Mouse (Mus musculus): ENCODE results near the gene Tmem127. TPM values are rescaled to one million over a fixed set of nuclear protein-coding genes. Genes with fewer than 3 reads are reported as not detected.
"Not testable (repeated sequence)": the region's sequence is repeated elsewhere in the genome, so short reads cannot be mapped to it uniquely, and the experiment has no call there.

Gene Tmem127
- polyA plus RNA-seq, 1 experiment from 2014 or later = 26.8 TPM

- Histone ChIP-seq H3K4me3 (peak overlapping the region; percentile 94), H3K9me3 (no peaks in the 10 kb centered on the region), H3K9ac (peak overlapping the region; percentile 90), H3K27ac (peak overlapping the region; percentile 92), H3K4me1 (peaks cover 10% of the 10 kb centered on the region), H3K27me3 (no peaks in the 10 kb centered on the region), H3K36me3 (peaks cover 6% of the 10 kb centered on the region), H3K4me2 (peak overlapping the region; percentile 69)
- peak; percentile 92 for ATAC-seq (ENCODE audit: insufficient number of reproducible peaks, insufficient read depth, low FRiP score, low TSS enrichment, low read depth)
- WGBS = under 1% methylated on average over 60 of the region's 75 CpGs
Measured at GRCm38 (mm10) chr2:127270300-127271041, 22.8 kb downstream of the Tmem127 start.

GRCm38 (mm10) chr2:127271042-127271515 is 23.4 kb downstream of the Tmem127 start:
- H3K36me3 ChIP-seq = peaks cover 6% of the 10 kb centered on the region
- H3K4me3 ChIP-seq = peak overlapping the region; percentile 94
- peak overlapping the region; percentile 69 for H3K4me2 ChIP-seq
- H3K9me3 ChIP-seq = no peaks in the 10 kb centered on the region
- 11% methylated on average over 8 of the region's 8 CpGs for WGBS
- peaks cover 10% of the 10 kb centered on the region for H3K4me1 ChIP-seq
- H3K27ac ChIP-seq = peak overlapping the region; percentile 92; the same call in 1 of the 2 replicates
- peak overlapping the region; percentile 90 for H3K9ac ChIP-seq
- no peak for ATAC-seq (ENCODE audit: insufficient number of reproducible peaks, insufficient read depth, low FRiP score, low TSS enrichment, low read depth)
- H3K27me3 ChIP-seq = no peaks in the 10 kb centered on the region

- not testable (repeated sequence) for H3K27ac ChIP-seq; H3K4me3 ChIP-seq; H3K4me2 ChIP-seq; ATAC-seq (ENCODE audit: insufficient number of reproducible peaks, insufficient read depth, low FRiP score, low TSS enrichment, low read depth); H3K9me3 ChIP-seq; H3K27me3 ChIP-seq; H3K36me3 ChIP-seq; H3K9ac ChIP-seq
- 95% methylated on average over 4 of the region's 4 CpGs for WGBS
- H3K4me1 ChIP-seq = peaks cover 10% of the 10 kb centered on the region
Measured at GRCm38 (mm10) chr2:127272049-127272448, 24.3 kb downstream of the Tmem127 start.

- Histone ChIP-seq H3K9me3 (no peaks in the 10 kb centered on the region), H3K4me3 (no peak overlapping the region), H3K9ac (no peak overlapping the region), H3K4me2 (no peak overlapping the region), H3K27me3 (no peaks in the 10 kb centered on the region), H3K36me3 (peaks cover 6% of the 10 kb centered on the region), H3K4me1 (peaks cover 10% of the 10 kb centered on the region), H3K27ac (no peak overlapping the region)
- 98% methylated on average over 3 of the region's 3 CpGs for WGBS
- ATAC-seq (ENCODE audit: insufficient number of reproducible peaks, insufficient read depth, low FRiP score, low TSS enrichment, low read depth) = no peak
Measured at GRCm38 (mm10) chr2:127272806-127273205, 25.1 kb downstream of the Tmem127 start.

- Histone ChIP-seq H3K27me3 (no peaks in the 10 kb centered on the region), H3K36me3 (peaks cover 6% of the 10 kb centered on the region), H3K27ac (no peak overlapping the region), H3K9me3 (no peaks in the 10 kb centered on the region), H3K4me1 (peaks cover 10% of the 10 kb centered on the region), H3K4me3 (no peak overlapping the region), H3K4me2 (no peak overlapping the region), H3K9ac (no peak overlapping the region)
- ATAC-seq (ENCODE audit: insufficient number of reproducible peaks, insufficient read depth, low FRiP score, low TSS enrichment, low read depth) = no peak
- WGBS = 88% methylated on average over 2 of the region's 2 CpGs
Measured at GRCm38 (mm10) chr2:127274590-127274989, 26.9 kb downstream of the Tmem127 start.

- peaks cover 6% of the 10 kb centered on the region for H3K36me3 ChIP-seq
- H3K4me3 ChIP-seq = no peak overlapping the region
- H3K4me1 ChIP-seq = peaks cover 10% of the 10 kb centered on the region
- 81% methylated on average over 5 of the region's 5 CpGs for WGBS
- no peak overlapping the region for H3K27ac ChIP-seq
- no peak overlapping the region for H3K9ac ChIP-seq
- H3K9me3 ChIP-seq = no peaks in the 10 kb centered on the region
- H3K27me3 ChIP-seq = no peaks in the 10 kb centered on the region
- H3K4me2 ChIP-seq = no peak overlapping the region
- no peak for ATAC-seq (ENCODE audit: insufficient number of reproducible peaks, insufficient read depth, low FRiP score, low TSS enrichment, low read depth)
Measured at GRCm38 (mm10) chr2:127275551-127276320, 28.0 kb downstream of the Tmem127 start.

- ATAC-seq (ENCODE audit: insufficient number of reproducible peaks, insufficient read depth, low FRiP score, low TSS enrichment, low read depth) = no peak
- no peak overlapping the region for H3K27ac ChIP-seq
- no peak overlapping the region for H3K9ac ChIP-seq
- no peak overlapping the region for H3K4me2 ChIP-seq
- no peak overlapping the region for H3K4me3 ChIP-seq
- no peaks in the 10 kb centered on the region for H3K9me3 ChIP-seq
- H3K4me1 ChIP-seq = peaks cover 4% of the 10 kb centered on the region; the same call in 1 of the 2 replicates
- H3K36me3 ChIP-seq = no peaks in the 10 kb centered on the region
- no peaks in the 10 kb centered on the region for H3K27me3 ChIP-seq
Measured at GRCm38 (mm10) chr2:127278162-127278561, 30.5 kb downstream of the Tmem127 start.

- no peaks in the 10 kb centered on the region for H3K4me1 ChIP-seq
- no peaks in the 10 kb centered on the region for H3K9me3 ChIP-seq
- no peak overlapping the region for H3K27ac ChIP-seq
- WGBS = 78% methylated on average over 4 of the region's 4 CpGs
- H3K4me3 ChIP-seq = no peak overlapping the region
- no peak overlapping the region for H3K4me2 ChIP-seq
- peaks cover 63% of the 10 kb centered on the region for H3K36me3 ChIP-seq
- H3K27me3 ChIP-seq = no peaks in the 10 kb centered on the region
- ATAC-seq (ENCODE audit: insufficient number of reproducible peaks, insufficient read depth, low FRiP score, low TSS enrichment, low read depth) = no peak
- H3K9ac ChIP-seq = no peak overlapping the region
Measured at GRCm38 (mm10) chr2:127292250-127292649, 44.5 kb downstream of the Tmem127 start.

GRCm38 (mm10) chr2:127297001-127297805 is 49.5 kb downstream of the Tmem127 start:
- Histone ChIP-seq H3K9ac (no peak overlapping the region), H3K4me3 (no peak overlapping the region), H3K4me2 (no peak overlapping the region), H3K27ac (no peak overlapping the region), H3K27me3 (no peaks in the 10 kb centered on the region), H3K36me3 (peaks cover 77% of the 10 kb centered on the region), H3K4me1 (no peaks in the 10 kb centered on the region), H3K9me3 (no peaks in the 10 kb centered on the region)
- 87% methylated on average over 7 of the region's 7 CpGs for WGBS
- no peak for ATAC-seq (ENCODE audit: insufficient number of reproducible peaks, insufficient read depth, low FRiP score, low TSS enrichment, low read depth)

- Histone ChIP-seq H3K27me3 (no peaks in the 10 kb centered on the region), H3K4me3 (no peak overlapping the region), H3K4me2 (no peak overlapping the region), H3K9me3 (no peaks in the 10 kb centered on the region), H3K9ac (no peak overlapping the region), H3K36me3 (peaks cover 69% of the 10 kb centered on the region), H3K4me1 (no peaks in the 10 kb centered on the region), H3K27ac (no peak overlapping the region)
- WGBS = 92% methylated on average over 1 of the region's 1 CpGs
- no peak for ATAC-seq (ENCODE audit: insufficient number of reproducible peaks, insufficient read depth, low FRiP score, low TSS enrichment, low read depth)
Measured at GRCm38 (mm10) chr2:127298056-127298455, 50.3 kb downstream of the Tmem127 start.

- no peak for ATAC-seq (ENCODE audit: insufficient number of reproducible peaks, insufficient read depth, low FRiP score, low TSS enrichment, low read depth)
- Histone ChIP-seq H3K9ac (no peak overlapping the region), H3K4me3 (no peak overlapping the region), H3K4me1 (no peaks in the 10 kb centered on the region), H3K36me3 (peaks cover 52% of the 10 kb centered on the region), H3K4me2 (no peak overlapping the region), H3K27me3 (no peaks in the 10 kb centered on the region), H3K9me3 (no peaks in the 10 kb centered on the region), H3K27ac (no peak overlapping the region)
- WGBS = 84% methylated on average over 3 of the region's 3 CpGs
Measured at GRCm38 (mm10) chr2:127300701-127301100, 53.0 kb downstream of the Tmem127 start.
